Mouse (Mus musculus) bone marrow macrophage, adult 2 months (primary cell): ENCODE results near the gene Ap1m2. TPM values are rescaled to one million over a fixed set of nuclear protein-coding genes. Genes with fewer than 3 reads are reported as not detected.

ENCODE experiments used
- H3K27ac ChIP-seq: 2 replicates; pipeline ENCODE4 v1.5.1; 2012; ENCODE audit warnings: low read depth, low read length; ENCODE audit not compliant: insufficient read depth
- H3K4me1 ChIP-seq: 2 replicates; pipeline ENCODE4 v1.6.1; 2012; ENCODE audit warnings: low read length; ENCODE audit not compliant: control insufficient read depth, insufficient read depth
- H3K4me3 ChIP-seq: 2 replicates; pipeline ENCODE4 v1.5.1; 2012; ENCODE audit warnings: mild to moderate bottlenecking, low read length, moderate library complexity; ENCODE audit not compliant: insufficient read depth
- CTCF ChIP-seq: IDR thresholded peaks from 2 replicates; pipeline ENCODE4 v1.5.1; 2012; ENCODE audit warnings: low read depth, mild to moderate bottlenecking, low read length, moderate library complexity
- POLR2A ChIP-seq: IDR thresholded peaks from 2 replicates; pipeline ENCODE4 v1.6.1; 2012; ENCODE audit warnings: mild to moderate bottlenecking, low read depth, low read length, borderline replicate concordance
- polyA plus RNA-seq: library from polyadenylated mRNA; stranded (reverse); fragments of >200 nt; gene quantifications from 2 replicates; pipeline ENCODE4 v1.2.4, GENCODE M21; 2012; ENCODE audit not compliant: missing spikeins, insufficient read depth, insufficient read length

The Ap1m2 gene
- polyA plus RNA-seq, 1 experiment = not detected

DNA sequence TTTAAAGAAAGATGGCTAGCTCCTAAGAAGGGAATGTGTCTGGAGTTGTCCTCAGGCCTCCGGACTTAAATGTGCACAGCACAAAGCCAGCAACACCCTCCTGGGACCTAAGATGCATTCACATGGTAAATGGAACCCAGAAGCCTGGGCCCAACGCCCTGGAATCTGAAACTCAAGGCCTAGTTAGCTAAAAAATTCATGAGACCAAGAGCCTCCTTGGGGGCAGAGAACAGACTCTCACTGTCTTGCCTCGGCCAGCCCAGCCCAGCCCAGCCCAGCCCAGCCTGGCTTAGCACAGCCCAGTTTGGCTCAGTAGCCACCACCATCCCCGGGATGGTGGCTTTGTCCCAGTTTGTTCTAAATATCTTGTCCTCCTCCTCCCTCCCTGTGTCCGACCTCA lies 3.3 kb upstream of the Ap1m2 start:
- no peak overlapping the region for H3K4me3 ChIP-seq
- no peak overlapping the region for H3K27ac ChIP-seq
- peaks cover 13% of the 10 kb centered on the region; the same call in 1 of the 2 replicates for H3K4me1 ChIP-seq
- TF ChIP-seq CTCF = no peak
- no peak for TF ChIP-seq POLR2A

DNA sequence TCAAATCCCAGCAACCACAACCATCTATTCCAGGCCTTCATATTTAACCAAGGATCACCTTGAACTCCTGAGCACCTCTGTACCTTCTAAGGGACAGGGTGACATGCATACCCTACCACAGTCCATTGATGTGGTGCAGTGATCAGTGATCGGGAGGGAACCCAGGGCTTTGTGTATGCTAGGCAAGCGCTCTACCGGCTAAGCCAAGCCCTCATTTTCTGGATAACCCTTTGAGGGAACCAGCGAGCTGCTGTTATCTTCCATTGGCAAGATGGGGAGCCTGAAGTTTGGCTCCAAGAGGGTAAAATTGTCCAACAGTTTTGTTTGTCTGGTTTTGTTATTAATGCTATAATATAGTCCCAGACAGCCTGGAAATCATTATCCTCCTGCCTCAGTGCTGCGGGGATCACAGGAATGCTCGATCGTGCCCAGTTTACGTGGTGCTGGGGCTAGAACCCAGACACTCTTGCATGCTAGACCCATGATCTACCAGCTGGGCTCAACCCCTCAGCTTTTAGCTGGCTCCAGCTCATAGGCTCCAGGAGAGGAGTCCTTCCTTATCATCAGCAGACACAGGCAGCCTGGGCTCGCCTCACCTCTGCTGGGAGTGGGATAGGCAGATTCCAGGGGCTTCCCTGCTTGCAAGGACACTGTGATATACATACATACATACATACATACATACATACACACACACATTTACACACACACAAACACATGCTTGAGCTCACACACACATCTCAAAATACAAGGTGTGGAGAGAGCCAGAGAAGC lies 2.4 kb upstream of the Ap1m2 start:
- no peak overlapping the region for H3K27ac ChIP-seq
- H3K4me1 ChIP-seq = peaks cover 11% of the 10 kb centered on the region; the same call in 1 of the 2 replicates
- TF ChIP-seq POLR2A = no peak
- TF ChIP-seq CTCF = no peak

DNA sequence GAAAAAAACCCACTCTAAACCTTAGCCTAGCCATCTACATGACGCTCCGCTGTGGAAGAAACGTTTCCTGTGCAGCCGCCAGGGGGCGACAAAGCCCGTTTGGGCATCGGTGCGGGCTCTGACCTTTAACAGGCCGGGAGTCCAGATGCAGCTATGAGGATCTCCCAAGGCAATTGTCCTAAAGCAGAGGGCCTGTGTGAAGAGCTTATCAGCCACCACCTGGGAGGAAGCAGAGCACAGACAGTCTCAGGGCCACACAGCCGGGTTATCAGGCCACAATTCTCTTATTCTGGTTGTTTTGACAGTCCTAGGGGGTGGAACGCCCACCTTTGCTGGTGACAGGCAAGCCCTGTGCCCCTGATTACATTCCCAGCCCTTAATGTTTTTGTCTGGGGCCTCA lies 1.3 kb upstream of the Ap1m2 start:
- Histone ChIP-seq H3K4me3 (no peak overlapping the region), H3K4me1 (peaks cover 4% of the 10 kb centered on the region; the same call in 1 of the 2 replicates), H3K27ac (no peak overlapping the region)
- TF ChIP-seq CTCF (peak; percentile 77), POLR2A (no peak)

More for the DNA sequence above, 2.4 kb upstream of the Ap1m2 start:
- H3K4me3 ChIP-seq = no peak overlapping the region

DNA sequence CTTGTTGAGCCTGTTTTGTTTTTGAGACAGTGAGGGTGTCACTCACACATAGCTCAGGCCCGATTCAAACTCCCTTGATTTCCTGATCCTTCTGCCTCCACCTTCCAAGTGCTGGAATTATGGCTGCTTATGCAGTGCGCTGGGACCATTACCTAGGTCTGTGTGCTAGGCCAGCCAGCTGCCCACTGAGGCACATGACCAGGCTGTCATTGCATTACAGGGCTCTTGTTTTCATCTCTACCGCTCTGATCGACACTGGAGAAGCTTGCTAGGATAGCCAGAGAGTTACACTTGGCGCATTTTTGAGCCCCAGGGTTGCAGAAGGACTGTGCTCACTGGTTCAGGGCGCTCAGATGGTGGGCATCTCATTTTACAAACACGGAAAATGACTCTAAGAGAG lies 442 bp downstream of the Ap1m2 start:
- no peak for TF ChIP-seq CTCF
- TF ChIP-seq POLR2A = no peak
- H3K4me1 ChIP-seq = peaks cover under 1% of the 10 kb centered on the region; the same call in 1 of the 2 replicates
- no peak overlapping the region for H3K4me3 ChIP-seq
- no peak overlapping the region for H3K27ac ChIP-seq

DNA sequence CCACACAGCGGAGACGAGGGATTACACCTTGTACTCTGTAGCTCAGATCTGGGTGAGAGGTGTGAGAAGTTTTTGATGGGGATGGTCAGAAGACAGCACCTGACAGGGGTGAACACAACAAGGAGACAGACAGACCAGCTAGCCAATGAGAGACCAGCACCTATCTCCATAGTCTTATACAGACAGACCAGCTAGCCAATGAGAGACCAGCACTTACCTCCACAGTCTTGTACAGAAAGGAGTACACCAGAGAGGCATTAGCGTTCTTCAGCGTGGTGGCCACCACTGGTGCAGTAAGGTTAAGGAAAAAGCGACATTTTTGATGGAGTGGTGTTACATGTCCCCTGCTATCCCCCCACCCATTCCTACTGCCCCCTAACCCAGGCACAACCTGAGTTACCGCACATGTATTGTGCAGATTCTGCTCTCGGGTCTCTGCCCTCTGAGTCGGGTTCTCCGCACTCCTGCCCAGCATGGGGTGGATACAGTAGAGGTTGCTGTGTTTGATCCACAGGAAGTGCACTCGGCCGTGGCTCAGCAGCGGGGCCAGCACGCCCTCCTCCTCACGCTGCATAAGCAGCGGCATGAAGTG lies 2.9 kb downstream of the Ap1m2 start:
- H3K4me3 ChIP-seq = no peak overlapping the region
- TF ChIP-seq POLR2A (no peak), CTCF (no peak)
- H3K4me1 ChIP-seq = peaks cover 6% of the 10 kb centered on the region
- no peak overlapping the region for H3K27ac ChIP-seq

DNA sequence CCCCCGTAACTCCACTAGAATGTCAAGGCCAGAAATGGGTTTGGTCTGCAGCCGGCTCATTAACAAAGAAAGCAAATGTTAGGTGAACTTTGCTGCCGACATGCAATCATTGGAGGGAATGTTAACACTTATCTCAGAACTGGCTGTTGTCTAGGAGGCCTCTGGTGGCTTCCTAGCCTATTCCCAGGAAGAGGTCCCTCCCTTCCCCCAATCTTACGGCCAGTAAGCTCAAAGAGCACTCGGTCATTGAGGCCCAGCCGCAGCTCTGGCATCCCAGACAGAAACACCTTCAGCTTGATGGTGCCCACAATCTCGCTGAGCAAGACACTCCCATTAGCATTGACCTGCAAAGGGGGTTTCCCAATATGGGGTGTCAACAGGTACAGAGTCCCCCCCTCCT lies 7.1 kb downstream of the Ap1m2 start:
- TF ChIP-seq POLR2A (no peak), CTCF (no peak)
- Histone ChIP-seq H3K4me3 (no peak overlapping the region), H3K27ac (no peak overlapping the region), H3K4me1 (peaks cover 9% of the 10 kb centered on the region)

DNA sequence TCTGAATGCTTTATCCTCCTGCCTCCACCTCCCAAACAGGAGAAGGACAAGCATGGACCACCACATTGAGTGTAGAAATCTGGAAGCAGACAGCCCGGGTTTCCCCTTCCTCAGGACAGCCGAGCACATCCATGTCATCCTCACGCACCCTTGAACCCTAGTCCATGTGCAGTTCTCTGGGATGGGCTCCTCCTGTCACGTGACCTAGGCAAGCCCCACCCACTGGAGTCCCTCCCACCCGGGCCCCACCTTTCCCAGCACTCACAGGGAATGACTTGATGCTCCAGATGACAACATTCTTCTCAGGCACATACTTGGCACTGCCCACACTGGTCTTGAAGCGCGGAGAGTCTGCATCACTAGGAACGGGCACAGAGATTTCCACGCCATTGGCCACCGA lies 13.1 kb downstream of the Ap1m2 start:
- TF ChIP-seq CTCF = no peak
- no peak for TF ChIP-seq POLR2A
- H3K4me1 ChIP-seq = peaks cover 9% of the 10 kb centered on the region
- H3K27ac ChIP-seq = no peak overlapping the region
- H3K4me3 ChIP-seq = no peak overlapping the region

DNA sequence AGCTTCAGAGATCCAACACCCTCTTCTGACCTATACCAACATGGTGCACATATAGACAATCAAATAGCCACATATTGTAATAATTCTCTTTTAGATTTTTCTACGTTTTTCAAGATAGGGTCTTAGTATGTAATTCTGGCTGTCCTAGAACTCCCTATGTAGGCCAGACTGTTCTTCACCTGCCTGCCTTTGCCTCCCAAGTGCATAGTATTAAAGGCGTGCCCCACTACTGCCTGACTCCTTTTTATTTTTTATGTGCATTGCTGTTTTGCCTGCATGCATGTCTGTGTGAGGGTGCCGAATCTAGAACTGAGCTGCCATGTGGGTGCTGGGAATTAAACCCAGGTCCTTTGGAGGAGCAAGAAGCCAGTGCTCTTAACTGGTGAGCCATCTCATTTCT lies 19.9 kb downstream of the Ap1m2 start:
- no peak overlapping the region for H3K4me3 ChIP-seq
- peaks cover 19% of the 10 kb centered on the region for H3K4me1 ChIP-seq
- no peak for TF ChIP-seq POLR2A
- no peak overlapping the region for H3K27ac ChIP-seq

DNA sequence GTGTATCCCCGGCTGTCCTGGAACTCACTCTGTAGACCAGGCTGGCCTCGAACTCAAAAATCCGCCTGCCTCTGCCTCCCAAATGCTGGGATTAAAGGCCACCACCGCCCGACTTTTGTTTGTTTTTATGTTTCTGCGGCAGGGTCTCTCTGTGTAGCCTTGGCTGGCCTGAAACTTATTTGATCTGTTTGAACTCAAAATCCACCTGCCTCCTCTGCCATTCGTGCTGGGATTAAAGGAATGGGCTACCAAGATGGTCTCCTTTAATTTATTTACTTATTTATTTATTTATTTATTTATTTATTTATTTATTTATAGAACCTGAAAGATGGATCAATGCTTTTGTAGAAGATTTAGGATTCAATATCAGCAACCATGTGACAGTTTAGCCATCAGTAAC lies 20.3 kb downstream of the Ap1m2 start:
- Histone ChIP-seq H3K4me1 (peaks cover 17% of the 10 kb centered on the region), H3K4me3 (peak overlapping the region; percentile 55), H3K27ac (peak overlapping the region; percentile 75)

DNA sequence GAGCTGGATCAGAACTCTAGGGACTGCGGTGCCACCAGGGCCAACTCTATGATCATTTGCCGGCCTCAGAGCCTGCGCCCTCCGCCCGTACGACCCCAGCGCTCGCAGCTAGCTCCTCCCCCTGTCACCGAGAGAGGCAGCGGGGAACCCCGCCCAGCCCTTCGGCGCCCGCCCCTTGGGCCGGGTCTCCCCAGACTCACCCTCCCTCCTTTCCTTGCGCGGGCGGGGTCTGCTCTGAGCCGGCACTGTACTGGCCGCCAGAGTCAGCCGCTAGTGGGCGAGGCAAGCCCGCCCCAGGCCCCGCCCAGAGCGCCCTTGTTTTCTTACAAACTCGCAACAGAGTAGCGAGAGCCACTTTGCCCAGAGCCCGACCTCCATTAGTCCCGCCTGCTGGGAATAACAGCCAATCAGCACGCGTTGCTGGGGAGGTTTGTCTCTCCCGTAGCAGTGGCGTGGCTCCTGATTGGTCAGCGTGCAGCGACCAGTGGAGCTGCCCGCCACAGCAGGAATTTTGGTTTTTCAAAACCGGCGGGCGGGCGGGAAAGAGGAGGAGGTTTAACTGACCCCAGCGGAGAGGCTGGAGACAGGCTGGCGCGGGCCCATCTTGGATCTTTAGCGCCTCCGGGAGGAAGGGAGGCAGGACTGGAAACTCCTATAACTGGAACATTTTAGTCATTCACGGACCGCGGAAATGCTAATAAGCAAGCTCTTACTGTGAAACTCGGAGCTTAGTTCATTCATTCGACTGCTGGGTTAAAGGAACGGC lies 20.9 kb downstream of the Ap1m2 start, which contains the start of gene Cdkn2d:
TSS of gene Cdkn2d (minus strand) at position 386 of the 766 bp plus-strand sequence.
- TF ChIP-seq CTCF = no peak
- no peak for TF ChIP-seq POLR2A

More for the DNA sequence above, 20.9 kb downstream of the Ap1m2 start, which contains the start of gene Cdkn2d:
- Histone ChIP-seq H3K4me1 (peaks cover 23% of the 10 kb centered on the region), H3K4me3 (peak within 1 kb of the TSS; percentile 76), H3K27ac (peak within 1 kb of the TSS; percentile 75)
